Mouse (Mus musculus) heart, postnatal 10 days (tissue): ENCODE measurements around the gene U2af1l4. TPM values are rescaled to one million over a fixed set of nuclear protein-coding genes. Genes with fewer than 3 reads are reported as not detected.
A peak's percentile ranks its signal among the peaks of the same experiment; 100 is the strongest.

Experiments used
- DNase-seq, 2 experiments: peaks; one replicate each; pipeline ENCODE4 v3.0.0; 2021
- intact Hi-C: fragments of 180-260 bp; cut with DNase I; formaldehyde crosslinking; loops from one replicate; pipeline ENCODE4 v1.15.1; 2025
- total RNA-seq, 2 experiments: library from RNA; stranded (reverse); gene quantifications; 2 replicates each; pipeline ENCODE4 v1.2.3; 2021

Gene U2af1l4
- total RNA-seq, 2 experiments from 2014 or later = 67.4 to 78.2 TPM

DNA sequence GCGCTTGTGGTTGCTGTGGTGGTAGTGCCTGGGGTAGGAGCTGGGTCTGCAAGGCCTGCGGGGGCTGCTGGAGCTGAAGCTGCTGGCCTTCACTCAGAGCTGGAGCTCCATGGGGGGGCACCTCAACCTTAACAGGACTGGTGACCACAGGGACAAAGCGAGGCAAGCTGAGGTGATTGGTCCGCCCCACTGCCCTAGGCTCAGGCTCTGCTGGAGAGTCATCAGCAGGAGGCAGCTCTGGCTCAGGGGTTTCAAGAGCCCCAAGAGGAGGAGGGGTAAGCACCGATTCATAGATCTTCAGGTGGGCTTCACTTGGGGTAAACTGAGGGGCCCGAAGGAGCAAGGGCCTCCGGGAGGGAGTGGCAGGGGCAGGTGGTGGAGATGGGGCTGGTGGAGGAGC is 22.1 kb downstream of the U2af1l4 start:
- intact Hi-C loops = no loop called here
- DNase-seq = no peak

DNA sequence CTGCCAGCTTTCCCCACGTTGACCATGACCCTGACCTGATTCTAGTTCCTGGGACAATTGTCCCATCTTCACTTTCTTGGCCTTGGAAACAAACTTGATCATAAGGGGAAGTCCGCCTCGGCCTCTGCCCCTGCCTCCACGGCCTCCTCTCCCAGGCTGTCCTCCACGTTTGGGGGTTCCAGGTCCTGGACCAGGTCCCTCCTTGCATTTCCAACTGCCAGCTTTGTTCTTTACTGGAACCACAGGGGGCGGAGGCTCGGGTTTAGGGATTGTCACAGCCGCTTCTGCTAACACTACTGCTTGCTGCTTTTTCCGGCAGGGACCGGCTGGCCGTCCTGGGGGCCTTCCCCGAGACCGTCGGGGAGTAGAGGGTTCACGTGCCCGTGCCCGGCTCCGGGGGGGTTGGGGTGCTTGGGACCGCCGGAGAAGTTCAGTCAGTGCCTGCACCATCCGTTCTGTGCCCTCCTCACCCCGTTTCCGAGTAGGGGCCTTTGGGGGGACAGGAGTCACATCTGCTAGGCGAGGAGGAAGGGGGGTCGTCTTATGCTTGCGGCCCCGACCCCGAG is 23.4 kb downstream of the U2af1l4 start:
- intact Hi-C loops = loop anchor here (1.0 kb wide), 1 partner anchor 21 kb away; the partner anchor contains the start of gene Igflr1
- no peak for DNase-seq

DNA sequence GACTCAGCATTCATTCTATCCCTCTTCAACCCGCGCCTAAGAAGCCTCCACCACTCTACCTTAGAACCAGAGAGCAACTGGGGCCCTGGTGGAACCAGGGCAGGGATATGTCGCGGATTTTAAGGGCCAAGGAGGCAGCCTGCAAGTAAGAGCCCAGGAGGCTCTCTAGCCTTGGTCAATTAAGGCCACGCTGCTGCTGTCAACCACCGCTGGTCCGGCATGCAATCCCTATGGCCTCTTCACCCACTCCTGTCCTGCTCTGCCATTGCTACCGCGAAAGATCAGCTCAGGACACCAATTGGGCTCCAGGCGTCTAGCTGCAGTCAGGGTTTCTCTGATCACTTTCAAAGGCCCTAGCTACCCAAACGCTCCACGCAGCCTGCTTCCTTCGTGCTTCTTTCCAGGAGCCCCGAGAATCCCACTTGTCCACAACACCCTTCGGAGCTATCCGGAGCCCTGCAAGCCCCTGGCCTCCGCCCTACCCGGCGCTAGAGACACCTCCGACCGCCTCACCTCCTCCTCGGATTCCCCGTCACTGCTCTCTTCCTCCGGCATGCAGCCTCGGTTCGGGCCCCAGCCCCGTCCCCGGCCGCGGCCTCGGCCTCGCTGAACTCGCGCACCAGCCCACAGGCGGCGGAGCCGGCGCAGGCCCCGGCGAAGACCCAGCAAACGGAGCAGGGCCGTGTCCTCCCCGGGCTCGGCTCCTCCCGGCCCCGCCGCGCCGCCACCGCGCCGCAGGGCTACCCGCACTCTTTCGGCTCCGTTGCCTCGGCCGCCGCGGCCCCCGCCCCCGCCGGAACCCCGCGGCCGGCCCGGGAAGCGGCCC is 25.0 kb downstream of the U2af1l4 start:
- DNase-seq = peak; percentile 68 to 70
- intact Hi-C loops = loop anchor here (1.0 to 2.0 kb wide), 2 partner anchors 23 to 271 kb away; partner anchors contain the start of gene Igflr1

DNA sequence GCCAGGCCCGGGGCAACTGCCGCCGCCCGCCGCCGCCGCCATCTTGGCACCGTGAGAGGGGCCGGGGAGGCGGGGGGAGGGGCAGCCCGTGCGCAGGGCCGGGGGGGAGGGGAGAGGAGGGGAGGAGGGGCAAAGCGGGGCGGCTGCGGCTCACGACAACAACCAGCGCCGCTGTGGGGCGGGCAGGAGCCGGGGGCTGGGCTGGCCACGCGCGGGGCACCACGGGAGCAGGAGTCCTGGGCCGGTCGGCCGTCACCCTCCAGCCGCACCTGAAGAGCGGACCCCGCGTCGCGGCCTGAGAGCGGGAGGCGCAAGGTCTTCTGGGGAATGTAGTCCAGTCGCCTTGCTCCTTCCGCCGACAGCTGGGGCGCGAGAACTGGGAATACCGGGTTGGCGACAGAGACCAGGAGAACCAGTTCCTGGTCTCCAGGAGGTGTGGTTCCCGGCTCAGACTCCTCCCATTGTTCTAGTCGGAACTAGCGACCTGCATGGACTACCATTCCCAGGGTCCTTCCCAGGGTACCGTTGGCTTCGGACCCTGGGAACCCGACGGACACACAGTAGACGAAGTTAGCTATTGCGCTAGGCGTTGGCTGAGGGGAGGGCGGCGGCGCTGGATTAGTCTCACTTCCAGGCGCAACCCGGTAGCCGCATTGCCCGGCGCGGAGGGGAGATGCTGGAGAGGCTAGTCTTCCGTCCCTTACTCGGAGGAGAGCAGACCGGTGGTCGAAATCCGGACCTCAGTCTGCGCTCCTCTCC is 25.8 kb downstream of the U2af1l4 start, which contains the start of gene Kmt2b:
Gene Kmt2b (minus strand): TSS at position 51 of the 759 bp plus-strand sequence.
- intact Hi-C loops = loop anchor here (1.0 to 2.0 kb wide), 4 partner anchors 19 to 270 kb away; partner anchors contain the start of gene Tmem147
- peak; percentile 96 to 98 for DNase-seq

DNA sequence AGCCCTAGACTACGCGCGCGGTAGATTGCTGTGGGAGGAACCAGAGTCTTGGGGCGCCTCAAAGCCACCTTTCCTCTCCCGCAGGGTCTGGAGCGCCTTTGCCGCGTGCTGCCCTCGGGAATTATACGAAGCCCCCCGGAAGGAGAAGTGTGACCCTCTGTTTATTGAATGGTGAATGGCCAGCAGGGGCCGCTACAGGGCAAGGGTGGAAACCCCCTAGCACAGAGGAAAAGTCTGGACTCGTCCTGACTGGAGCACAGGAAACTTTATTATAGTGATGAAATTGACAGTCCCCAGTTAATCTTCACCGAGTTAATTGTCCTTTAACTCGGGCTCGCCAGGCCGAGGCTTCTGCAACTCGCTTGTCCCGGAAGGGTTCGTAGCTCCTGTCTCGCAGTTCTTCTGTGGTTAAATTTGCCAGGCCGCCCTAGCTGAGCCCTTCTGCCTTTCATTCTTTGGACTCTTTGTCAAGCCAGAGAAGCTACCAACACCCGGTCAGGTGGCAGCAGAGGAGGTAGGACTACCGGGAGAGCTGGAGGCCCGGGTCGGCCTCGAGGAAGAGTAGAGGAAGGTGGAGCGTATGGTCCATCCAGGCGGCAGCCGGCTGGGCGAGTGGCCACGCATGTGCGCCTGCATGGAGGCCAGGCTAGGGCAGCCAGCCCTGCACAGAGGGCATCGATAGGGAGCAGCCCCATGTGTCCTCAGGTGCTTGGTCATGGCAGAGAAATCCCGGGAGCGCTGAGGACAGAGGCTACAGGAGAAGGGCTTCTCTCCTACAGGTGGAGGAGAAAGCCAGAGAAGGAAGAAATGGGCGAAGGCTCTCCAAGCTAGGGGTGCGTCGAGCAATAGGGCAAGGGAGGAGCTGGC is 26.6 kb downstream of the U2af1l4 start:
- intact Hi-C loops = loop anchor here (1.0 to 10.0 kb wide), 6 partner anchors 19 to 375 kb away; partner anchors contain the start of gene Tmem147
- DNase-seq = peak; percentile 88 to 92

DNA sequence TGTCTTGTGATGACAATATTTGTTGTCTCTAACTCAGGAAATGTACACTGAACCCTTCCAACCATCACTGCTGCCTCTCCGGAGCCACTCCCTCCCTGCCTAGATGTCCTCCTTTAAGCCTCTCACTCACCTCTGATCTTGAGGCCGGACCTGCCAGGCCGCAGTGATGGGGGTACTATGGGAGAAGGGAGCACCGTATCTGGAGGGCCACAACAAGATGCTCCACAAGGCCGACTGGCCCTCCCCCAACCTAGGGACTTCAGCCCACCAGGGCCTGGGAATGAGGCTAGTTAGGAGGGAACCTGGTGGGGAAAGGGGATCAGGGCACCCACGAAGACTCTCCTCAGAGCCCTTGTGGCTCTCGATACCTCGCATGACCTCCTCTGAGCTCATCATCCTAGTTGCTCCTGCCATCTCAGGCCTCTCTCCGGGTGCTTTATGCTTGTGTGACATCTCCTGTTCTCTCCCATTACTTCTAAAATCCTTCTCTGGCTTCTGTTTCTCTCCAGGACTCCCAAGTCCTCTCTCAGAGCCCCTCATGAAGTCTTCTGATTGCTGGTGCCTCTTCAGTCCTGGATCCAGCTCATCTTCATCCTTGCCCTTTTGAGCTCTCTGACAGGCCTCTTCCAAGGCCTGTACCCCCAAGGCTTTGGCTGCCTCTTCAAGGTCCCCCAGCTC is 28.0 kb downstream of the U2af1l4 start:
- no peak for DNase-seq
- intact Hi-C loops = loop anchor here (5.0 to 10.0 kb wide), 2 partner anchors 311 to 374 kb away; no protein-coding TSS in a partner anchor

DNA sequence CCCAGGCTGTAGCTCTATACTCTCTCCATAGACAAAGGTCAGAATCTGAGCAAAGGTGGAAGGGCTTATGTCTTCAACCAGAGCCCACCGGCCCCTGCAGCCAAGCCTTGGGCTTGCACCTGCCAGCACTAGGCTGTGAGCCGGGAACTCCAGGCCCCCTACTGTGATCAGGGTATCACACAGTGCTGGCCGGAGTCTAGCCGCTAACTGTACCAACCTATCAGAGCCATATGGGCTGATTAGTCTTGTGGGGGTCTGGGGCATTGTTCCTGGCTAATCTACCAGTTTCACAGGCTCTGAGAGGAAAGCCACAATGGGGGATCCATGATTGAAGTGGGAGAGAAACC is 28.5 kb downstream of the U2af1l4 start:
- intact Hi-C loops = loop anchor here (5.0 to 10.0 kb wide), 2 partner anchors 311 to 373 kb away; no protein-coding TSS in a partner anchor

DNA sequence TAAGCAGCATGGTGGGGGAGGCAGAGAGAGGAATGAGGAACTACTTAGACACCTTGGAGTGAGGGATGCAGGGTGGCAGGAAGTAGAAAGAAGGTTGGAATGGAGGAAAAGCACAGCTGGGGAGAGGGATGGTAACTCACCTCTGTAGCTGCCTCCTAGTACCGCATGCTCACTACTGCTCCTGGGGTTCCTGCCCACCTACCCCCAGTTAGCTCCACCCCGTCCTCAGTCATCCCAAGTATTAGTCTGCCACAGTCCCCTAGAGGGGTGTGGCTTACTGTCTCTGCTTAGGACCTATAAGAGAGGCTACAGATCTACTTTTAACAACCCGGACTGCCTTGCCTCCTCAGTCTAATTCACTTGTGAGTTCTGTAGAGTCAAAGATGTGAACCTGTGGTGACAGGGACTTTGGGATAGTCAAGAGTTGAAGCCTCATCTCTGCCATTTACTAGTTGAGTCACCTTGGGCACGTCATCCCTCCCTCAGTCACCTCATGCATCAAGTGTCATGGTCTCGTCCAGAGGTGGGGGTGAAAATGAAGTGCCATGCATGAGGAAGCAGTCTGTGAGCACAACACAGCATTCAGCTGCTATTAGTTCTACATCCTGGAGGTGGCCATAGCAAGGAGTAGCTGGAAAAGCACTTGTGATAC is 29.8 kb downstream of the U2af1l4 start:
- intact Hi-C loops = loop anchor here (5.0 to 10.0 kb wide), 2 partner anchors 309 to 372 kb away; no protein-coding TSS in a partner anchor
- no peak for DNase-seq

More for the DNA sequence above, 28.5 kb downstream of the U2af1l4 start:
- DNase-seq = no peak

DNA sequence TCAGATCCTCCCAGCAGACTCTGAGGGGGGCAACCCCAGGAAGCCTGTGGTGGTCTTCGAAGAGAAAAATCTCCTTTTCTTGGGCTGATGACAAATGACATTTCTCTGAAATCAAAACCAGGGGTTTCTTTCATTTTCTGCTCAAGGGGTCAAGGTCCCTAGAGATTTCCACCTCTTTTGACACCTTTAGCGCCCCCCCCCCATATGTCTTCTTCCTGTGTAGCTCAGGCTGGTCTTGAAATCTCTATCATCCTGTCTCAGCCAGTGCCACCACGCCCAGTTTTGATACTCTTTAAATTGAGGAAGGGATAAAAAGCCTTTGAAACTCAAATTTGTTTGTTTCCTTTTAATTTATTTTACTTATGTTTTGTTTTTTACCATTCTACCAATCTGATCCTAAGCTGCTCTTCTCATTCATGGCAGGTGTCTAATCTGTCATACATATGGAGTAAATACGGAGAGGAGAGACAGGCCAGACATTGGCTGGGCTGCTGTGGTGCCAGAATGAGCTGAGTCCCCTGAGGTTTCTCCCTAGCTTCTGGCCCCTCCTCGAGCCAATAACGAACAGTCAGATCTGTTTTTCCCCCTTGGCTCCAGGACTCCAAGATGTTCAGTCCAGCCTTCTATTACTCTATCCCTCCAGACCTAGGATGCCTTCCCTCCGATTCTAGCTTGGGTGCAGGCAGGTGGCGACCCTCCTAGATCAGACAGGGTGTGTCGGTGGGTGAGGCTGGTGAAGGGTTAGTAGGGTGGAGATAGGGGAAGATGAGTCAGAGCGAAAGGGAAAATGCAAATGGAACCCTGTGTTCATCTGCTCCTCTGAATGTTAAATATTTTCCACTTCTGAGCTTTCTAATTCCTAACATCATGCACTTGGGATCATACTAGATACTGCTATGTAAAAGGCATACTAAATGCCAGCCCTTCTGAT is 30.7 kb downstream of the U2af1l4 start:
- DNase-seq = no peak
- intact Hi-C loops = loop anchor here (5.0 to 10.0 kb wide), 2 partner anchors 308 to 371 kb away; no protein-coding TSS in a partner anchor

DNA sequence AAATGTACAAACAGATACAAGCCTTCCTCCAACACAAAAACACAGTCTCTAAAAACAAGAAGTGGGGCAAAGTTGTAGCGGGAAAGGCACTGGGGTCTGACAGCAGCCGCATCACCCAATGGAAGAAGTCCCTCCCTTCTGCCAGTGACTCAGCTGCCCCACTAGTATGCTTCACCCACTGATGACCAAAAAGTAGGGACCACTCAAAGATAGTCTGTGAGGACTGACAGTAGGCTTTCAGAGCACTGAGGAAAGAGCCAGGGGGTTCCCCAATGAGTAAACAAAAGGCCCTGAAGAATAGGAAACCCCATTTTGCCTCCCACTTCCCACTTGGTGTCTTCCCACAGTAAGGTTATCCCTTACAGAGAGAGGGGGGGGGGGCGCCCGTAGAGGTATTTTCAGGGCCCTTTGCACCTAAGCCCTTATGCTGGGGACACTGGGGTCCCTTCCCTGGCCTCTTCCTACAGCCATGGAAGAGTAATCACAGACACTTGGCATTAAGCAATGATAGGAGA is 31.5 kb downstream of the U2af1l4 start:
- DNase-seq = no peak
- intact Hi-C loops = loop anchor here (5.0 to 10.0 kb wide), 2 partner anchors 308 to 370 kb away; no protein-coding TSS in a partner anchor

DNA sequence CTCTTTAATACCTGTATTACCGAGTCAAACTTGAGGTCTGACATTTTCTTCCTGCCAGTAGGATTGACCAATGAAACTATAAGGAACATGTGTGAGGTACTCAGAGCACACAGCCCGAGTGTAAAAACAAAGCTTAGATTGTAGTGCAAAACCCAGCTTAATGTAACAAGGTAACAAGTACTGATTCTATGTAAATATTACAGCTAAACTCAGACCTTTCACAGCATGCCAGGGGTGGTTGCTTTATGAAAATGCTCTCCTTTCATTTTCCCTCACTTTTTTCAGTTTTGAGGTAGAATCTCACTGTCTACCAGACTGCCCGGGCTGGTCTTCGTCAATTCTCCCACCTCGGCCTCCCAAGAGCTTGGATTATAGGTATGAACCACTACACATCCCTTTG is 33.0 kb downstream of the U2af1l4 start:
- DNase-seq = no peak
- intact Hi-C loops = loop anchor here (10.0 kb wide), 1 partner anchor 369 kb away; no protein-coding TSS in a partner anchor

DNA sequence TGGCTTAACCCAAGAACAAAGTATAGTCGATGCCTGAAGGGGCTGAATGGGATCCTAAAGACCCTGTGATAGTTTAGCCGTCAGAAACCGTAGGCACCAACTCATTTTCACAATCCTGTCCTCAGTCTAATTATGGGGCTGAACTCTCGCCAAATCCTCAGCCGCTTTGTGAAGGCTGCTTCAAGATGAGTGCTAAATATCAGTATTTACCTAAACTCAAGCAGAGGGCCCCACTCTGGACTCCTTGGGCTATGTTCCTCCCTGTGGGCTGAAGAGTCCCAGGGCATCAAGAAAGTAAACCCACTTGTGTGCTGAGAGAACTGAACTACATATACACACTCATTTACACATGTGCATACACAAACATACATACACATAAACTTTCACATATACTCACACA is 33.7 kb downstream of the U2af1l4 start:
- DNase-seq = no peak
- intact Hi-C loops = loop anchor here (10.0 kb wide), 1 partner anchor 368 kb away; no protein-coding TSS in a partner anchor

DNA sequence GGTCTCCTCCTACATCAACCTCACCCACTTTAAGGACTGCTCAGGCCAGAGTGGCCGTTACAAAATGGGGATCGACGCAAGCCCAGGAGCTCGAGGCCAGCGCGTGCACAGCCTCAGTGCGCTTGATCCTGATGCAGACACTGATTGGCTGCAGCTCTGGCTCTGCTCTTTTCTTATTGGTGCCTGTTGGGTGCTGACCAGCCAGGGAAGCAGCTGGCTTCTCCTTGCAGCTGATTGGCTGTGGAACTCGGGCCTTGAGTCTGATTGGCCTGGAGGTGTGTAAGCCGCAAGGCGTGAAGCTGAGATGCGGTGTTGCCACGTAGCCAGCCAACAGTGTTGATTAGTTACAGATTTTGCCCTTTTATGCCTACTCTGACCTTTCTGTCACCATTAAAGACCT is 35.7 kb downstream of the U2af1l4 start, which contains the start of gene Zbtb32:
Gene Zbtb32 (minus strand): TSS at position 124 of the 400 bp plus-strand sequence.
- intact Hi-C loops = loop anchor here (10.0 kb wide), 1 partner anchor 366 kb away; no protein-coding TSS in a partner anchor
- DNase-seq = no peak

DNA sequence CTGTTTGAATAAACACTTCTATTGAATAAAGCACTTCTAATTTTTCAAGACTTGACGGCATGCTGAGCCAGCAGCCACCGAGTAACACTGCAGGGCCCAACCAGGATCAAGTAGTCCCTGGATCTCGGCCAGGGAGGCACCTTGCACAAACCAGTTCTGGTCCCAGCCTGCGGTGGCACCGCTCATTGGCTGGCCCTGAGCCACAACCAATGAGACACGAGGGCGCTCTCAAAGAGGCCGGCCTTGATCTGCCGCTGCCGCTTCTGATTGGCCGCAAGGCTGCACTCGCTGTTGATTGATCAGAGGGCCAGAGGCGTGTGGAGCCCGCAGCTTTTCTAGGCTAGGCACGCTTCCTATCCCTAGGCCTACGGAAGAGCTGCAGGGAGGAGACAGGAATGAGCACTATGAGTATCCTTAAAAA is 36.8 kb downstream of the U2af1l4 start:
- peak; percentile 93 for DNase-seq
- intact Hi-C loops = loop anchor here (10.0 kb wide), 1 partner anchor 365 kb away; no protein-coding TSS in a partner anchor

DNA sequence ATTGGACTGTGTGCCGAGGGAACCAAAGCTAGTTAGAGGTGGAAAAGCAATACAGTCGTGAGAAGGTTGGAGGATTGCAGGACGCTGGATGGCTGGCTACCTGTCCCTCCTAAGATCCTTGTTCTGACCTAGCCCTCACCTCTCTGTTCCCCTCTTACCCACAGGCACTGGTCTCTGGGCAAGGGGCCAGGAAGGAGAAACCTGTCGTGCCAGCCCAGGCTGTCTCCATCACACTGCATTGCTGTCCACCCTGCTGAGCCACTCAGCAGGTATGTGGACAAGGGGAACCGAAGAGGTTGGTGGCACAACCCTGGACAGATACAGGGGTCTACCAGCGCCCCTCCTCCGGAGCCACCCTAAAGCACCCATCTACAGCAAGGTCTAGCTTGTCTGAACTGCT is 37.5 kb downstream of the U2af1l4 start:
- no peak for DNase-seq
- intact Hi-C loops = no loop called here

DNA sequence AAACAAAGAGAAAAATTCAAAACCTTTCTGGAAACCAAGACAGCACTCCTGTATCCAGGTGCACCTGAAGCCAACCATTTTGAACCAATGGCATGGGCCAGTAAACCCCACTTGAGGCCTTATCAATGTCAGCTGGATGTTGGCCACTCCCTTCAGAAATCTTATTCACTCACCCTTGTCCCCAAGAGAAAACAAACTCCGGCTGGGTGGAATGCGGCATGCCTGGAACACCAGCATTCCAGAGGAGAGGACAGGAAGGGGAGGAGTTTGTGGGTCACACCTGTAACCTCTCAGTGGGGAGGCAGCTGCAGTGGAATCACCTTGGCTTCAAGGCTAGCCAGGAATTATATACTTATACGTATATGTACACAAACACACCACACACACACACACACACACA is 39.5 kb downstream of the U2af1l4 start:
- DNase-seq = no peak
- intact Hi-C loops = no loop called here

DNA sequence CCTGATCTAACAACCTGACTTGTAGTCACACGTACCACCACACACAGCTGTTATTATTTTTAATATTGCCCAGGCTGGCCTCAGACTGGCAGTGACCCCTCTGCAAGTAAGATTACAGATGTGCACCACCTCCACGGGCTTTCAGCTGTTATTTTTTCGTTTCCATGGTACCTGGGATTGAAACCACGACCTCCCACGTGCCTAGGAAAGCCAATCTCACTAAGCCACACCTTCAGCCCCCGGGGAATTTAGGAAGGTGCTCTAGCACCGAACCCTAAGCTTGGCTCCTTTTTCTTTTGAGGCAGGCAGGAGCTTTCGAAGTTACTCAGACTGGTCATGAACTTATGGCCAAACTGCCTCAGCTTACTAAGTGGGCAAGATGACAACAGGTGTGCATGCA is 41.3 kb downstream of the U2af1l4 start:
- no peak for DNase-seq
- intact Hi-C loops = no loop called here
